Mouse (Mus musculus): ENCODE data around the gene Axin2.

DNA sequence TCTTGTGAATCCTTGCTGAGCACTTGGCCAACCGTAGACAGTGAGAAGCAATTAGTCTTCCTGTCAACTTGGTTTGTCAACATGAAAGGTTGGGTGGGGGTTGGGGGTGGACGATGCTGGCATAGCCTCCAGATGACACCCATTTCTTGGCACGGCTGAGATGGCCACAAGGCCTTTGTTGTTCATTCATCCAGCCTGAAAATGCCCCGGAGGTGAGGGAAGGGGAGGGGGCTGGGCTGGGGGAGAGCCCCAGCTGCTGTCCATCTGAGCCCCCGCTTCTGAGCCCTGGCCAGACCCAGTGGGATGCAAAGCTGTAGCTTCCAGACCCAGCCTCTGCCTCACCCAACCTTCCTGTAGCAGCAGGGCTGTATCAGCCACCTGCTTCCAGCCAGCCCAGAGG, 38.2 kb downstream of the Axin2 start:
- TF ChIP-seq CTCF (IDR thresholded peaks at IDR 0.05; ENCODE audit: low read depth) (no peak), EP300 (IDR thresholded peaks at IDR 0.05; ENCODE audit: low read depth) (no peak)
